Mouse (Mus musculus): ENCODE measurements around the gene Hmgcs1. TPM values are rescaled to one million over a fixed set of nuclear protein-coding genes. Genes with fewer than 3 reads are reported as not detected.
"Not testable (repeated sequence)": the region's sequence is repeated elsewhere in the genome, so short reads cannot be mapped to it uniquely, and the experiment has no call there.

The Hmgcs1 gene
- 100 to 1,000 TPM; 247 to 296 TPM for total RNA-seq (2021)

GRCm38 (mm10) chr13:119690039-119690728 is at the start of gene Hmgcs1:
Hmgcs1 (plus strand) TSS chr13:119690379.
- peak; percentile 99 for DNase-seq (ENCODE audit: low spot score in 2 of 2)
- intact Hi-C loops (cut with DNase I), result loop anchor here (5.0 kb wide), 3 partner anchors 43 to 102 kb away; partner anchors contain the start of genes Nim1k and Zfp131

- intact Hi-C loops (cut with DNase I), result loop anchor here (5.0 kb wide), 2 partner anchors 87 to 152 kb away; partner anchors contain the start of gene Zfp131
- DNase-seq (ENCODE audit: low spot score in 2 of 2), result no peak
Measured at GRCm38 (mm10) chr13:119640504-119640903, 49.7 kb upstream of the Hmgcs1 start.

- DNase-seq (ENCODE audit: low spot score in 2 of 2), result no peak
- intact Hi-C loops (cut with DNase I), result loop anchor here (5.0 kb wide), 2 partner anchors 86 to 151 kb away; partner anchors contain the start of gene Zfp131
Measured at GRCm38 (mm10) chr13:119641145-119641544, 49.0 kb upstream of the Hmgcs1 start.

GRCm38 (mm10) chr13:119644769-119645168 is 45.4 kb upstream of the Hmgcs1 start:
- no peak for DNase-seq (ENCODE audit: low spot score in 2 of 2)
- intact Hi-C loops (cut with DNase I), result loop anchor here (5.0 kb wide), 3 partner anchors 48 to 148 kb away; partner anchors contain the start of genes Hmgcs1 and Zfp131

- no peak for DNase-seq (ENCODE audit: low spot score in 2 of 2)
- intact Hi-C loops (cut with DNase I), result loop anchor here (5.0 kb wide), 1 partner anchor 46 kb away; the partner anchor contains the start of gene Hmgcs1
Measured at GRCm38 (mm10) chr13:119646511-119646910, 43.7 kb upstream of the Hmgcs1 start.

GRCm38 (mm10) chr13:119648891-119649698 is 41.1 kb upstream of the Hmgcs1 start:
- DNase-seq (ENCODE audit: low spot score in 2 of 2), result peak; percentile 65 to 71
- intact Hi-C loops (cut with DNase I), result loop anchor here (5.0 kb wide), 1 partner anchor 43 kb away; the partner anchor contains the start of gene Hmgcs1

- intact Hi-C loops (cut with DNase I), result loop anchor here (5.0 kb wide), 1 partner anchor 43 kb away; the partner anchor contains the start of gene Hmgcs1
- no peak for DNase-seq (ENCODE audit: low spot score in 2 of 2)
Measured at GRCm38 (mm10) chr13:119649699-119650046, 40.5 kb upstream of the Hmgcs1 start.

- intact Hi-C loops (cut with DNase I), result no loop called here
- DNase-seq (ENCODE audit: low spot score in 2 of 2), result no peak
Measured at GRCm38 (mm10) chr13:119654734-119655133, 35.4 kb upstream of the Hmgcs1 start.

- intact Hi-C loops (cut with DNase I), result no loop called here
- DNase-seq (ENCODE audit: low spot score in 2 of 2), result no peak
Measured at GRCm38 (mm10) chr13:119656246-119656645, 33.9 kb upstream of the Hmgcs1 start.

GRCm38 (mm10) chr13:119656846-119657416 is 33.2 kb upstream of the Hmgcs1 start:
- DNase-seq (ENCODE audit: low spot score in 2 of 2), result no peak
- intact Hi-C loops (cut with DNase I), result no loop called here

- DNase-seq (ENCODE audit: low spot score in 2 of 2); intact Hi-C loops (cut with DNase I): not testable (repeated sequence)
Measured at GRCm38 (mm10) chr13:119661420-119661819, 28.8 kb upstream of the Hmgcs1 start.

GRCm38 (mm10) chr13:119678794-119679193 is 11.4 kb upstream of the Hmgcs1 start:
- intact Hi-C loops (cut with DNase I), result no loop called here
- no peak for DNase-seq (ENCODE audit: low spot score in 2 of 2)

GRCm38 (mm10) chr13:119679721-119680120 is 10.5 kb upstream of the Hmgcs1 start:
- intact Hi-C loops (cut with DNase I), result no loop called here
- DNase-seq (ENCODE audit: low spot score in 2 of 2), result no peak

GRCm38 (mm10) chr13:119681161-119681560 is 9.0 kb upstream of the Hmgcs1 start:
- intact Hi-C loops (cut with DNase I), result no loop called here

GRCm38 (mm10) chr13:119684416-119685177 is 5.6 kb upstream of the Hmgcs1 start:
- intact Hi-C loops (cut with DNase I), result no loop called here
- DNase-seq (ENCODE audit: low spot score in 2 of 2), result no peak

More at GRCm38 (mm10) chr13:119681161-119681560, 9.0 kb upstream of the Hmgcs1 start:
- DNase-seq (ENCODE audit: low spot score in 2 of 2), result no peak

GRCm38 (mm10) chr13:119689709-119690038 is 505 bp upstream of the Hmgcs1 start:
- intact Hi-C loops (cut with DNase I), result loop anchor here (5.0 kb wide), 3 partner anchors 42 to 103 kb away; partner anchors contain the start of genes Nim1k and Zfp131

GRCm38 (mm10) chr13:119690876-119691620 is 869 bp downstream of the Hmgcs1 start:
- no peak for DNase-seq (ENCODE audit: low spot score in 2 of 2)
- intact Hi-C loops (cut with DNase I), result loop anchor here (5.0 kb wide), 3 partner anchors 44 to 101 kb away; partner anchors contain the start of genes Nim1k and Zfp131

More at GRCm38 (mm10) chr13:119689709-119690038, 505 bp upstream of the Hmgcs1 start:
- DNase-seq (ENCODE audit: low spot score in 2 of 2), result no peak

GRCm38 (mm10) chr13:119691958-119692357 is 1.8 kb downstream of the Hmgcs1 start:
- intact Hi-C loops (cut with DNase I), result loop anchor here (5.0 kb wide), 3 partner anchors 45 to 100 kb away; partner anchors contain the start of genes Nim1k and Zfp131

More at GRCm38 (mm10) chr13:119691958-119692357, 1.8 kb downstream of the Hmgcs1 start:
- DNase-seq (ENCODE audit: low spot score in 2 of 2), result not testable (repeated sequence)

Data from left cerebral cortex, postnatal 36 days (tissue).